Mouse (Mus musculus): Measurements from ENCODE around the gene Slc36a2.

Gene Slc36a2

DNA sequence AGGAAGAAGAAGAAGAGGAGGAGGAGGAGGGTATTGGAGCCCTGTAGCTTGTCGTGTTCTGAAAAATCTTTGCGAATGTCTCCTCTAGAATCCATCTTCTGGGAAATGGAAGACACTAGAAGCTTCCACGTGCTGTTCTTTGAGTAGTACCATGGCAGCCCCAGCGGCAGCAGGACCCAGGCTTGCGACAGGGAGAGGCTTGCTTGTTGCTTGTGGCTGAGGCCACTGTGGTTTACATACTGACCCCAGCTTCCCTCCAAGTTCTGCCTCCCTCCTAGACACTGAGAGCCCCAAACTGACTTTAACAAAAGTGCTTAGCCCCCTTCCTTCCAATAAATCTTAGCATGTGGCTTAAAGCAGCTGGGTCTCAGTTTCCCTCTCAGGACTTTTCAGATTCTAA, 631 bp downstream of the Slc36a2 start:
- no peak for DNase-seq (ENCODE audit: low spot score in 2 of 2)

DNA sequence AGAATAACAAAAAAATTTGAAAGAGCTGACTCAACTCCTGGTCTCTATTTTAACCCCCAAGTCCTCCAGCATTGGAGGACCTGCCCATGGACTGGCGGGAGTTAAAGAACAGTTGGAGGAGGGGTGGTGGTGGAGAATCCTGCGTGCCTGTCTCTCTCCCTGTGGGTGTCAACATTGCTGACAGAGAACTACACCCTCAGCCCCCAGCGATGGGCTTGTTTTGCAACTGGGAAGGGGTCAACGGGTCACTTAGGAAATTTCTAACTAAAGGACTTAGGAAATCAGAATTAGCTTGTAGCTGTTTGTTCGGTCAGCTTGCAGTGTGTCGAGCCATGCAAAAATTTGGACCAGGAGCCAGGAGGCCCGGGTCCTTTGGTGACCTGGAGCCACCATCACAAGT, 1.8 kb downstream of the Slc36a2 start:
- DNase-seq (ENCODE audit: low spot score in 2 of 2) = no peak

DNA sequence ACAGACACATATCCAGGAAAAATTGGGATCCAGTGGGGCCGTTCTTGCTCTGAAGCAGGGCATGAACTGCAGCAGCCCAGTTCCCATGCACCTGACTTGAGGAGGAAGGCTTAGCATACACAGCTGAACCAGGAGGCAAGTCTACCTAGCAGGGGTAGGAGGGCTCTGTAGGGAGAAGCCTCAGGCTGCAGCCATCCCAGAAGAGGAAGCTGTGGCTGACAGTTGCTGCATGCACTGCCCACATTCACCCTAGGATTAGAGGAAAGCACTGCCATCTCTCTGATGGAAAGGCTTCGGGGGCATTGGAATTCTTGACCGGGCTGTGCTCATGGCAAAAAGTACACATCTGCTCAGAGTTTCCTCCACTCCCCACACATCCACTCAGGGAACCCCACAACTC, 5.0 kb downstream of the Slc36a2 start:
- no peak for DNase-seq (ENCODE audit: low spot score in 2 of 2)

DNA sequence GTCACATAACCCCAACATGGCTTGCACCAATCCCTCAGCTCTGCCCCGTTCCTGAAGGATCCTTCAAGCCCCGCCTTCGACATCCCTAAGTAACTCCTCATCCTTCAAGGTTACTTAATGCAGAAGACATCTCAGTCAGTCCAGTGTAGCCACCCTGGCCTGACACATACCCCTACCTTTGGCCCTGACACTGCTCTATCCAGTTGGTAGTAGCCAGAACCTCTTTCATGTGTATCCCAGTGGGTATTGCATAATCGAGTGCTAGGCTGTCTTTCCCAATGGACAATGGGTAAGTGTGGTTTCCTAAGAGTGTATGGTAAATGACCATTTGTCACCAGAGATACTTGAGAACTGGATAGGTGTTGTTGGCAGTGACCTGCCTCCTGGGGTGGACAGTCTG, 6.0 kb downstream of the Slc36a2 start:
- DNase-seq (ENCODE audit: low spot score in 2 of 2) = no peak

DNA sequence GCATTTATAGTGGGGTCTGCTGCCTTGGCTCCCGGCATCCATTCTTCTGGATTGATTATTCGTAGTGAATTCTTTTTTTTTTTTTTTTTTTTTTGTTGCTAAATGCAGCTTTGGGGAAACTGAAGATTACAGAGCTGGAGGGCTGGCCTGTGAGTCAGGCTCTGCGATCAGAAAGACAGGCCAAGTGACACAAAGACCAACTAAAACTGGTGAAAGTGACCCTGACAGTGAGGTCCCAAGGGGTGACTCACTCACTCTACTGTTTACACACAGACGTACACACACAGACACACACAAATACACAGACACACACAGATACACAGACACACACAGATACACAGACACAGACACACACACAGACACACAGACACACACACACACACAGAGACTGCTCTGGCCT, 14.4 kb downstream of the Slc36a2 start:
- no peak for DNase-seq (ENCODE audit: low spot score in 2 of 2)

DNA sequence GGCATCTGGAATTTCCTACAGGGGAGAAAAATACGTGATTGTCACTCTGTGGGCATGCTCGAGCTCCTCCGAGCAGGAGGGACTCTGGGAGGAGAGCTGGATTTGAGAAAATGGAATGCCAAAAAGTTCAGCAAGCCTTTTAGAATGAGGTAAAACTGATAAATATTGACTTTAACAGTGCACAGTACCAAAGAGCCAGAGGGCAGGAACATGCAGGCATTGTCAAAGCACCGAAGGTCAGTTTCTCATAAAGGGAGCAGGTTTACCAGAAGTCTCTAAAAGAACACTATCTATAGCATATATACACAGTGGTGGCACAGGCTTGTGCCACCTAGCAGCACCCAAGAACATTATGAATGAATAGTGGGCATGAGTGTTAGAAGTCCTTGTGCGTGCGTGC, 16.0 kb downstream of the Slc36a2 start:
- DNase-seq (ENCODE audit: low spot score in 2 of 2) = no peak

DNA sequence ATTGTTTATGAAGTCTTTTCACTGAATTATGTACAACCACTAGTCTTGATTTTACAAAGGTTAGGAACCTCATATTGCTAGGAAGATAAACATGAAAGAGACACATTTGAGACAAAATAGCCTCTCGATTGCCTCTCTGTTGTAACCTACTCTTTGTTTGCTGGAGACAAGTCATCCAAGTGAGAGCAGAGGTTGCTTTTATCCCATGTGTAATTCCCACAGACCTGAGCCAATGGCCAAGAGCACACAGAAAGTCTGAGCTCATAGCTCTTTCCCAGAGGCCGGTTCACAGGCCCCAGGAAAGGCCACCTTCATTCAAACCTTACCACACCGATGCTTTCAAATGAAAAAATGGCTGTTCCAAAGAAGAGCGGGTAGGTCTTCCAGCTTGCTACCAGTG, 16.4 kb downstream of the Slc36a2 start:
- DNase-seq (ENCODE audit: low spot score in 2 of 2) = no peak

DNA sequence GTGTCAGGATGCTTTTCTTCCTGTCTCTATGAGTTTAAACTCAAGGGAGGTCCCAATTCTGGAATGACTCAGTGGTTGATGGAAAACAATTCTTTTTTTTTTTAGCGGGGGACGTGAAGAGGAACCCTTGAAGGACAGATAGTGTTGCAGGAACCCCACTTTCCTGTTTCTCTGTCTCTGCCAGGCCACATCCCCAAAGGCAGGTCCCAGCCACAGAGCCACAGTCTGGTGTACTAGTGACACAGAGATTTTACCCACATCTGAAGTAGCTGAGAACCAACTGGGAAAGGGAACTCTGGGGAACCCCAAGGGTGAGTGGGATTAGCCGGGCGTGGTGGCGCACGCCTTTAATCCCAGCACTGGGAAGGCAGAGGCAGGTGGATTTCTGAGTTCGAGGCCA, 19.1 kb downstream of the Slc36a2 start:
- no peak for DNase-seq (ENCODE audit: low spot score in 2 of 2)

DNA sequence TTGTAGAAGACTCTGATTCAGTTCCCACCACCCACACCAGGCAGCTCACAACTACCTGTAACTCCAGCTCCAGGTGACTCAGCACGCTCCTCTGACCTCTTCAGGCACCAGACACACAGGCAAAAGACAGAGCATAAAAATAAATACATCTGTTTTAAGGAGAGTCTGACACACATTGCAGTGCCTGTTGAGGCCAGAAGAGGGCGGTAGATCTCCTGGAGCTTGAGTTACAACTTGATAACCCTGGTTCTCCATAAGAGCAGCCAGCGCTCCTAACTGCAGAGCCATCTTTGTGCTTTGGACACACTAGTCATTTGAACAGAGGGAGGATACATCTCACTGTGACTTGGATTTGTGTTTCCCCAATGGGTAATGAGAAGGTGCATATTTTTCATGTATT, 20.2 kb downstream of the Slc36a2 start:
- peak; percentile 63 to 65 for DNase-seq (ENCODE audit: low spot score in 2 of 2)

DNA sequence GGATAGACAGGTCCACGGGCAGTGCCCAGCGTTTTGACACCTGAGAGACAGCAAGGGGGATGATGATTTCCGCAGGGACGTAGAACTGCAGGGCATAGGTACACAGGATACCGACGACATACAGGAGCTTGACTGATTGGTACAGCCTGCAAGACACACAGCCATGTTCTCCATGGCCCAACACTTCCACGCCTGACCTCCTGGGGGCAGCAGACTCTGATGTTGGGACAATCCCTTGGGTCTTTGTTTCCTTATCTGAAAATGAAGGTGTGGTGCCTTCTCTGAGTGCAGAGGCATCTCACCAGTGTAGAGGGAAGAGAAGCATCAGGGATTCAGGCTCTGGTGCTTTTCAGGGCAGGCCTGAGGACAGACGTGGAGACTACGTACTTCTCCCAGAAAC, 22.2 kb downstream of the Slc36a2 start:
- DNase-seq (ENCODE audit: low spot score in 2 of 2) = peak; percentile 72 to 80

DNA sequence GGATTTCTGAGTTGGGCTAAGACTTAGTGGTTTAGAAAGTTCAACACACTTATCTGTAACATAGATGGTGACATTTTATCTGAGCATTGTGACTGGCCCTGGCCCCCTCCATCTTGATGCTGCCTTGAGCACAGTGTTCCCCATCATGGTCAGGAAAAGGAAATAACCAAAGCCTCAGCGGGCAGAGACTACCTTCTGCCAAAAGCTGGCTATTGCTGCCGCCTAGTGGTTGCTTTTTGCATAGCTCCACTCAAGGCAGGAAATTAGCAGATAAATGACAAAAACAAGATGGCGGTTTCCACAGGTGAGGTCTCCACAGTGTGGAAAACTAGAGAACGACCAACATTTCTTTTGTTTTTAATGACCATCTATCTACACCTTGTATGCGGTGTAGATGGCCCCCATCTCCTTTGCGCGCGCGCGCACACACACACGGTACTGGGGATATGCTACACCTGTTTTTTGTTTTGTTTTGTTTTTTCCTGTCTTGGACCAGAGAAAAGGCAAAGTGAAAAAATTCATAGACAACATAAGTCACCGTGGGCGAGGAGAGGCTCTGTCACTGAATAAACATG, 26.0 kb downstream of the Slc36a2 start:
- DNase-seq (ENCODE audit: low spot score in 2 of 2) = peak; percentile 89 to 92

DNA sequence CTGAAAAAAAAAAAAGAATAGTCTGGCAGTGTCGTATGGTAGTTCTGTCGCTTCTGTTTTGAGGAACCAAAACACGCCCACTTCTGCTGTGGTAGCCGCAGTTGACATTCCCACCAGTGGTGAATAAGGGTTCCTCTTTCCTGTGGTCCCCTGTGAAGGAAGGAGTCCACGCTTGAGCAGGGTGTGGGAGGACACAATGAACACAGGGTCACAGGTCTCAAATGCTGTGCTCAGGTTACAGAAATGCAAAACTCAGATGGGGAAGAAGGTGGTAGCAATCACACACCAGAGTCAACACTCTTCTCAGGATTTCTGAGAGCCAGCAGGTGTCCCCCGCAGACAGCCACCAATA, 29.8 kb downstream of the Slc36a2 start:
- DNase-seq (ENCODE audit: low spot score in 2 of 2) = no peak

DNA sequence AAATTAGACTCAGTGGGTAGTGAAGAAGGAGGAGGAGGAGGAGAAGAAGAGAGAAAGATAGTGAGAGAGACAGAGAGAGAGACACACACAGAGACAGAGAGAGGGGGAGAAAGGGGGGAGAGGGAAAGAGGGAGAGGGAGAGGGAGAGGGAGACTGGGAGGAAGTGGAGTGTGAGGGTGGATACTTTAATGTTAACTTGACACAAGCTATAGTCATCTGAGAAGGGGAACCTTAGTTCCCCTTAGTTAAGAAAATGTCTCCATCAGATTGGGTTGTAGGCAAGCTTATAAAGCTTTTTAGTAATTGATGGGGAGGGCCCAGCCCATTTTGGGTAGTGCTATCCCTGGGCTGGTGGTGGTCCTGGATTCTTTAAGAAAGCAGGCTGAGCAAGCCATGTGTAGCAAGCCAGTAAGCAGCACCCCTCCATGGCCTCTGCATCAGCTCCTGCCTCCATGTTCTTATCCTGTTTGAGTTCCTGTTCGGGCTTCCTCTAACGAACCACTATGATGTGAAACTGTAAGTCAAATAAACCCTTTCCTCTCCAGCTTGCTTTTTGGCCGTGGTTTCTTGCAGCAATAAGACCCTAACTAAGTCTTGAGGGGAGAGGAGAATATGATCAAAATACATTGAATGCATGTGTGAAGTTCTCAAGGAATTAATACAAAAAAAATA, 30.3 kb downstream of the Slc36a2 start:
- DNase-seq (ENCODE audit: low spot score in 2 of 2) = no peak

DNA sequence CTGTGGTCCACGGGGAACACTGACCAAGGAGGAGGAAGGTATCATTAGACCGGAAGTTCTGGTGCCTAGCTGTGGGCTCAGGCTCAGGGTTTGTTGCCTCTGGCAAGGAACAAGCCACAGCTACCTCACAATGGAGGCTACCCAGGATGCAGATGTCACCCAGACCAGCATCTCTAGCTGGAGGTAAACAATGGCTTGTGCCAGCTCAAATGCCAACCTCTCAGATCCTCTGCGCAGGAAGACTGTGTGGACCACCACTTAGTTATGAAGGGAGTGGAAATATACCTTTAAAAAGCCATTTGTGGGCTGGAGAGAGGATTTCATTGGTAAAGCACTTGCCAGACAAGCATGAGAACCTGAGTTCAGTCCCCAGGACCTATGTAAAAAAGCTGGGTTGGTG, 33.3 kb downstream of the Slc36a2 start, which contains the start of gene Slc36a3:
Gene Slc36a3, minus strand, starts transcription at position 101 of the 400 bp plus-strand sequence.
- no peak for DNase-seq (ENCODE audit: low spot score in 2 of 2)

DNA sequence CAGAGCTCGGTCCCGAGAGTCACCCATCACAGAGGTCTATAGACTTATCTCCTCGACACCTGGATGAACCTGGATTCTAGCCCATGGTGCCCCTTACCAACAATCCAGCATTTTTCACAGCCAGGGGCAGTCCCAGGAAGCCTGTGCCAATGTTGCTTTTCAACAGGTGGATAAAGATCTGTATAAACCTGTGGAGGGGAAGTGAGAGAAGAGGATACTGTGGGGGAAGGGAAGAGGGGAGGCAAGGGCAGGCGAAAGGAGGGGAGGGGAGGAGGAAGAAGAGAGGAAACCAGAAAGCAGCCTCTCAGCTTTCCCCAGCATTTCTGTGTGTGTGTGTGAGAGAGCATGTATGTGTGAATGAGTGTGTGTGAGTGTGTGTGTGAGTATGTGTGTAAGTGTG, 36.4 kb downstream of the Slc36a2 start:
- no peak for DNase-seq (ENCODE audit: low spot score in 2 of 2)

DNA sequence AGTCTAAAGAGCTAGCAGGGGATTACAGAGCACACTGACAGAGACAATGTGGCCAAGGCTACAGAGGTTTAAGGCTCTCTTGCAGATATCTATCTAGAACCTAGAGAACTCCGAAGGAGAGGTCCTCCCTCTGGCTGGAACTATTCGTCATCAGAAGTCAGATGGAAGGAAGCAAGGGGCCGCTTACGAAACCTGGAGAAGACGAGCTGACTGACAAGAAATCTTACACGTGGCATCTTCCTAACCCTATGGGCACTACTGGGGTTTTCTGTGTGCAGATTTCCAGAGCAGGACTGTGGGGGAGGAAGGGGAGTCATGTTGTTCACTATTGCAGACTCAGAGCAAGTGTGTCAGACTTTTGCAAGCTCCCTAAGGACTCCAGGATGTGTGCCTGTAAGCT, 37.5 kb downstream of the Slc36a2 start:
- no peak for DNase-seq (ENCODE audit: low spot score in 2 of 2)

DNA sequence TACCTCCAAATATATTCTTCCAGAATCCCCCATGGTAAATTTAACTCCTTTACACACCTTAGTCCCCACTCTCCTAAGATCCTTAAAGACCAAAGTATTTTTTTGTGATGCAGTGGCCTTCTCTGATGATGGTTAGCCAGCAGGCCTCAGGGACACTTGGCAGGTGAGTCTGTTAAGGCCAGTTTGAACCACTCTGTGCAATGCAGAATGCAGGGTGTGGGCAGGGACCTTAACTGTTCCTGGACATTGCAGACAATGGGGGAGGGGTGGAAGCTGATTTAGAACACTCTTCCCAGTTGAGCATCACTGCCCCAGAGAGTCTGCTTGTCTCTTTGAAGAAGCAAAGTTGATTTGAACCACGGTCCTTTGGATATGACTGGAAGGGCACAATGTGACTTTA, 38.0 kb downstream of the Slc36a2 start:
- DNase-seq (ENCODE audit: low spot score in 2 of 2) = no peak

DNA sequence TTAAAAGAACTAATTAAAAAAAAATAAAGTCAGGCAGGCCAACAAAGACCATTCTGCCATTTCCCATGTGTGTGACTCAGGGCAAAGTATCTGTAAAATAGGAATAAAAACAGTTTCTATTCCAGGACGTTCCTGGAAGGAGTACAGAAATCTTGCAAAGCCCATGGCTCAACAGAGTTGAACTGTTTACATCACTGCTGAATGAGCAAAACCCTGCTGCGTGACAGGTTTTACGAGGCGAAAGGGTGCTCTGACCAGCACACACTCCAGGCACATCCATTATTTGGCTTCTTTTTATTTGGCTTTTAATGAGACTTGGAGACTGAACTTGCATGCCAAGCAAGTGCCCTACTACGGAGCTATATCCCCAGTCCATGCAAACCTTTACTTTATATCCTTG, 40.9 kb downstream of the Slc36a2 start:
- DNase-seq (ENCODE audit: low spot score in 2 of 2) = no peak

DNA sequence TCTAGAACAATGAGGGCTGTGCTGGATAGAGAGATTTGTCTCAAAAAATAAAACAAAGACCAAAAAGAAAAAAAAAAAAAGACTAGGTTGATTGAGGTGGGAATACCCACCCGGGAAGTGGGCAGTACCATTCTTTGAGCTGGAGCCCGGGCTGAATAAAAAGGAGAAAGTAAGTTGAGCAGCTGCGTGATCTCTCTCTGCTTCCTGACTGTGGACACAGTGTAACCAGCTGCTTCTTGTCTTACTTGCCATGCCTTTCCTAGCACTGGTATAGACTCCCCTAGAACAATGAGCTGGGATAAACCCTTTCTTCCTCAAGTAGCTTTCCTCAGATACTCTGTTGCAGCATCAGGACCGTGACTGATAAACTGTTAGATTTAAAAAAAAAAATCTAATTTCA, 43.4 kb downstream of the Slc36a2 start:
- no peak for DNase-seq (ENCODE audit: low spot score in 2 of 2)

DNA sequence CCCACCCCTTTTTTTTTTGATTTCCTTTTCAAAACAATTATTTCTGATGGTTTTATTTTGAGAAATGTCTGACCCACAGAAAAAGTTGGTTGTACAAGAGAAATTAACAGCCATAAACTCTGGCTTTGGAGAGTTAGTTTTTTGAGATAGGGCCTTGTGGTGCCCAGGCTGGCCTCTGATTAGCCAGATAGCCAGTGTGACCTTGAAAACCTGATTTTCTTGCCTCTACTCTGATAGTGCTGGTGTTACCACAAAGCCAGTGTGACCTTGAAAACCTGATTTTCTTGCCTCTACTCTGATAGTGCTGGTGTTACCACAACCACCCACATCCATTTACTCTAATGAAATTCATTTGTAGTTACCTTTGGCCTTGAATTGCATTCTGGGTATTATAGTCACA, 47.2 kb downstream of the Slc36a2 start:
- no peak for DNase-seq (ENCODE audit: low spot score in 2 of 2)

DNA sequence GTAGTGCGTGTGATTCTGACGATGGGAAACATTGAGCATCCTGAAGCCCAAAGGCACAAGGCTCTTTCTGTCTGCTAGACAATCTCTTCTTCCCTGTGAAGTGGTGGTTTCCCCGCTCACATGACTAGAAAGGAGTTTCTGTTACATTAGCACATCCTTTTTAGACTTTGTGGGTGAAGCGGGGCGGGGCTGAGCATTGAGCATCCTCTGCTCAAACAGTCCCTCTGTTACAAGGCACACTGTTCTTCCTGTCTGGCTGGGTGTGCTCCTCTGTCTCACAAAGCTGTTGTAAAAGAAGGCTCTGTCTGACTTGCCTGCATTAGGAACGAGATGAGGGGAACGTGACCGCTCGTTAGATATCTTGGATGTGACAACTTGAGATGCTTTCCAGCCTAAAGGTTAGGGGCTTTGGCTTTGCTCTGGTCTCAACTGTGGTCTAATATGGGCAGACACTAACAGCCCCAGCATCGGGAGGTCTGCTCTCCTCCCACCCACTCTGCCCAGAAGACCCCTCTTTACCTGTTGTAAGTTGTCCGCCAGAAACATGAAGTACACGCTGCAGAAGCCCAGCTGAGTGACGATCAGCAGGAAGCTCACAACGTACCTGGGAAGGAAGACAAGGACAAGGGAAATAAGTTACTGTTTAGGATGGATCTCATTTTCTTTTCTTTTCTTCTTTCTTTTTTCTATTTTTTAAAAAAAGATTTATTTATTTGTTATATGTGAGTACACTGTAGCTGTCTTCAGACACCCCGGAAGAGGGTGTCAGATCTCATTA, 47.9 kb downstream of the Slc36a2 start:
- DNase-seq (ENCODE audit: low spot score in 2 of 2) = no peak

DNA sequence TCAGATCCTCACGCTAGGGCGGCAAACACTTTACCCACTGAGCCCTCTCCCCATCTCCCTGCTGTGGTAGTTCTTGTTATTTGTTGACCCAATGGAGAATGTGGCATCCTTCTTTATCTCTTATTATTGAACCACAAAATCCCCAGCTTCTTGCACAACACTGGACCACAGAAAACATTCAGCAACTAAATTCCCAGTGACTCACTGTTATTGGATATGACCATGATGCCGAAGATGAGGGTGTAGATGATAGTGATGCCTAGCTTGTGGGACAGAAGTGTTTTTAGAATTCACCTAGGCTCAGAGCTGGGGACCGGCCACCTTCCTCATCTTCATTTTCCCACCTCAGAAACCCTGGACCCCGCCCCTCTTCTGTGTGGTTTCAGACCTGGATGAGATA, 50.0 kb downstream of the Slc36a2 start:
- no peak for DNase-seq (ENCODE audit: low spot score in 2 of 2)

DNA sequence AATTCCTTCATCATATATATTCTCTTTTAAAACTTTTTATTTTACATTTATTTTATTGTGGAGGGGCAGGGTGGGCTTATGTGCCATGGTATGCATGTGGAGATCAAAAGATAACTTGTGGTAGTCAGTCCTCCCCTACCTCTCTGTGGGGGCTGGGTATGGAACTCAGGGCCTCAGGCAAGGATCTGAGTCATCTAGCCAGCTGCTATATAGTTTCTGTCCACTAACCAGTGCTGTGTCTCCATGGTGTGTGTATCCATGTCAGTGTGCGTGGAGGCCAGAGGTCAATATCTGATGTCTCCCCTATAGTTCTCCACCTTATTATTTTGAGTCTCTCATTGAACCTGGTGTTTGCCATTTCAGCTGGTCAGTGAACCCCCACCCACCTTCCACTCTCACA, 50.5 kb downstream of the Slc36a2 start:
- DNase-seq (ENCODE audit: low spot score in 2 of 2) = no peak
